Mouse (Mus musculus): ENCODE results near the gene 4930442H23Rik. TPM values are rescaled to one million over a fixed set of nuclear protein-coding genes. Genes with fewer than 3 reads are reported as not detected.
A peak's percentile ranks its signal among the peaks of the same experiment; 100 is the strongest.

4930442H23Rik gene
- polyA plus RNA-seq, 1 experiment from 2014 or later: not detected

- peaks cover 51% of the 10 kb centered on the region for H3K27me3 ChIP-seq
Observed at GRCm38 (mm10) chr10:81195300-81195699, 11.7 kb upstream of the 4930442H23Rik start.

GRCm38 (mm10) chr10:81193991-81194774 lies 10.5 kb upstream of the 4930442H23Rik start:
- peak overlapping the region; percentile 27 for H3K4me2 ChIP-seq (replicated peaks)
- 0 out of 2 replicates have a peak, but pooled peaks cover 15% of the 10 kb centered on the region for H3K4me1 ChIP-seq
- 0 out of 2 replicates have a peak overlapping the region, but pooled peaks have one; percentile 19 for H3K27ac ChIP-seq
- H3K9ac ChIP-seq: 0 out of 2 replicates have a peak overlapping the region, but pooled peaks have one; percentile 15
- peaks cover 17% of the 10 kb centered on the region for H3K36me3 ChIP-seq
- no peaks in the 10 kb centered on the region for H3K9me3 ChIP-seq
- WGBS: 12% methylated on average over 37 of the region's 37 CpGs
- peaks cover 49% of the 10 kb centered on the region for H3K27me3 ChIP-seq
- H3K4me3 ChIP-seq: no peak overlapping the region
- ATAC-seq (ENCODE audit: insufficient number of reproducible peaks, insufficient read depth, low FRiP score, low TSS enrichment): no peak

More at GRCm38 (mm10) chr10:81195300-81195699, 11.7 kb upstream of the 4930442H23Rik start:
- H3K9me3 ChIP-seq: no peaks in the 10 kb centered on the region
- 65% methylated on average over 4 of the region's 4 CpGs for WGBS
- H3K4me1 ChIP-seq: 0 out of 2 replicates have a peak, but pooled peaks cover 15% of the 10 kb centered on the region
- H3K36me3 ChIP-seq: peaks cover 11% of the 10 kb centered on the region
- H3K4me2 ChIP-seq (replicated peaks): 0 out of 2 replicates have a peak overlapping the region, but pooled peaks have one; percentile 1
- H3K27ac ChIP-seq: no peak overlapping the region
- H3K4me3 ChIP-seq: no peak overlapping the region
- ATAC-seq (ENCODE audit: insufficient number of reproducible peaks, insufficient read depth, low FRiP score, low TSS enrichment): no peak
- H3K9ac ChIP-seq: 0 out of 2 replicates have a peak overlapping the region, but pooled peaks have one; percentile 5

GRCm38 (mm10) chr10:81192968-81193501 lies 9.4 kb upstream of the 4930442H23Rik start:
- Histone ChIP-seq H3K4me3 (peak overlapping the region; percentile 59), H3K27me3 (peaks cover 46% of the 10 kb centered on the region), H3K4me1 (0 out of 2 replicates have a peak, but pooled peaks cover 15% of the 10 kb centered on the region), H3K27ac (peak overlapping the region; percentile 93), H3K9me3 (no peaks in the 10 kb centered on the region), H3K4me2 (replicated peaks) (peak overlapping the region; percentile 92), H3K36me3 (peaks cover 22% of the 10 kb centered on the region), H3K9ac (peak overlapping the region; percentile 66)
- whole genome bisulfite sequencing: 6% methylated on average over 19 of the region's 19 CpGs
- ATAC-seq (ENCODE audit: insufficient number of reproducible peaks, insufficient read depth, low FRiP score, low TSS enrichment): peak; percentile 24; the same call in 1 of the 2 replicates

- WGBS: under 1% methylated on average over 91 of the region's 93 CpGs
- peaks cover 44% of the 10 kb centered on the region for H3K27me3 ChIP-seq
- H3K4me1 ChIP-seq: 0 out of 2 replicates have a peak, but pooled peaks cover 15% of the 10 kb centered on the region
- H3K27ac ChIP-seq: peak overlapping the region; percentile 93
- peak overlapping the region; percentile 66 for H3K9ac ChIP-seq
- peak overlapping the region; percentile 59 for H3K4me3 ChIP-seq
- ATAC-seq (ENCODE audit: insufficient number of reproducible peaks, insufficient read depth, low FRiP score, low TSS enrichment): peak; percentile 78
- H3K36me3 ChIP-seq: peaks cover 26% of the 10 kb centered on the region
- H3K4me2 ChIP-seq (replicated peaks): peak overlapping the region; percentile 92
- H3K9me3 ChIP-seq: no peaks in the 10 kb centered on the region
Observed at GRCm38 (mm10) chr10:81192270-81192967, 8.8 kb upstream of the 4930442H23Rik start.

- H3K27me3 ChIP-seq: peaks cover 34% of the 10 kb centered on the region
- 0 out of 2 replicates have a peak, but pooled peaks cover 15% of the 10 kb centered on the region for H3K4me1 ChIP-seq
- no peak overlapping the region for H3K27ac ChIP-seq
- no peak for ATAC-seq (ENCODE audit: insufficient number of reproducible peaks, insufficient read depth, low FRiP score, low TSS enrichment)
- H3K9me3 ChIP-seq: no peaks in the 10 kb centered on the region
- H3K4me3 ChIP-seq: peak overlapping the region; percentile 59
- no peak overlapping the region for H3K9ac ChIP-seq
- H3K36me3 ChIP-seq: peaks cover 35% of the 10 kb centered on the region
- H3K4me2 ChIP-seq (replicated peaks): peak overlapping the region; percentile 92
- 88% methylated on average over 18 of the region's 18 CpGs for WGBS
Observed at GRCm38 (mm10) chr10:81191342-81191982, 7.8 kb upstream of the 4930442H23Rik start.

GRCm38 (mm10) chr10:81190912-81191321 lies 7.3 kb upstream of the 4930442H23Rik start:
- Histone ChIP-seq H3K27ac (no peak overlapping the region), H3K27me3 (peaks cover 29% of the 10 kb centered on the region), H3K36me3 (peaks cover 35% of the 10 kb centered on the region), H3K4me2 (replicated peaks) (no peak overlapping the region), H3K4me3 (no peak overlapping the region), H3K9ac (no peak overlapping the region), H3K9me3 (no peaks in the 10 kb centered on the region), H3K4me1 (0 out of 2 replicates have a peak, but pooled peaks cover 15% of the 10 kb centered on the region)
- 0 out of 2 replicates have a peak, but pooled peaks have one; percentile 1 for ATAC-seq (ENCODE audit: insufficient number of reproducible peaks, insufficient read depth, low FRiP score, low TSS enrichment)
- 76% methylated on average over 6 of the region's 6 CpGs for WGBS

- no peak overlapping the region for H3K4me3 ChIP-seq
- H3K36me3 ChIP-seq: peaks cover 39% of the 10 kb centered on the region
- no peak overlapping the region for H3K4me2 ChIP-seq (replicated peaks)
- no peak overlapping the region for H3K9ac ChIP-seq
- peaks cover 23% of the 10 kb centered on the region for H3K27me3 ChIP-seq
- H3K4me1 ChIP-seq: 0 out of 2 replicates have a peak, but pooled peaks cover 15% of the 10 kb centered on the region
- no peaks in the 10 kb centered on the region for H3K9me3 ChIP-seq
- H3K27ac ChIP-seq: no peak overlapping the region
- ATAC-seq (ENCODE audit: insufficient number of reproducible peaks, insufficient read depth, low FRiP score, low TSS enrichment): no peak
- 73% methylated on average over 31 of the region's 31 CpGs for WGBS
Observed at GRCm38 (mm10) chr10:81190236-81190911, 6.7 kb upstream of the 4930442H23Rik start.

- Histone ChIP-seq H3K9me3 (no peaks in the 10 kb centered on the region), H3K27ac (no peak overlapping the region), H3K4me3 (no peak overlapping the region), H3K36me3 (peaks cover 43% of the 10 kb centered on the region), H3K4me1 (peaks cover 18% of the 10 kb centered on the region), H3K27me3 (peaks cover 18% of the 10 kb centered on the region), H3K4me2 (replicated peaks) (no peak overlapping the region), H3K9ac (no peak overlapping the region; the same call in 1 of the 2 replicates)
- ATAC-seq (ENCODE audit: insufficient number of reproducible peaks, insufficient read depth, low FRiP score, low TSS enrichment): no peak
- WGBS: 81% methylated on average over 26 of the region's 26 CpGs
Observed at GRCm38 (mm10) chr10:81189821-81190220, 6.2 kb upstream of the 4930442H23Rik start.

GRCm38 (mm10) chr10:81187161-81187560 lies 3.5 kb upstream of the 4930442H23Rik start:
- ATAC-seq (ENCODE audit: insufficient number of reproducible peaks, insufficient read depth, low FRiP score, low TSS enrichment): no peak
- Histone ChIP-seq H3K36me3 (peaks cover 53% of the 10 kb centered on the region), H3K4me2 (replicated peaks) (no peak overlapping the region), H3K9ac (no peak overlapping the region), H3K4me3 (no peak overlapping the region), H3K4me1 (peaks cover 18% of the 10 kb centered on the region), H3K27me3 (no peaks in the 10 kb centered on the region), H3K27ac (no peak overlapping the region), H3K9me3 (no peaks in the 10 kb centered on the region)
- 91% methylated on average over 9 of the region's 9 CpGs for WGBS

- no peak for ATAC-seq (ENCODE audit: insufficient number of reproducible peaks, insufficient read depth, low FRiP score, low TSS enrichment)
- H3K4me1 ChIP-seq: peaks cover 26% of the 10 kb centered on the region
- H3K9me3 ChIP-seq: no peaks in the 10 kb centered on the region
- no peaks in the 10 kb centered on the region for H3K27me3 ChIP-seq
- H3K9ac ChIP-seq: 0 out of 2 replicates have a peak overlapping the region, but pooled peaks have one; percentile 15
- WGBS: 37% methylated on average over 4 of the region's 4 CpGs
- H3K27ac ChIP-seq: peak overlapping the region; percentile 73
- no peak overlapping the region for H3K4me3 ChIP-seq
- H3K4me2 ChIP-seq (replicated peaks): no peak overlapping the region; the same call in 1 of the 2 replicates
- H3K36me3 ChIP-seq: peaks cover 61% of the 10 kb centered on the region
Observed at GRCm38 (mm10) chr10:81184765-81185164, 1.1 kb upstream of the 4930442H23Rik start.
